Mouse (Mus musculus) gastrocnemius, adult 18-20 months (tissue): ENCODE measurements at regions not wholly inside any gene's neighbourhood (a gene's known extent, or its start where the extent isn't known, plus 50 kb on each side); places are given as distances from the start of the nearest gene placed in this dataset.

ENCODE experiments used
- DNase-seq: peaks from one replicate; pipeline ENCODE4 v3.0.0; 2021; ENCODE audit warnings: low spot score

DNA sequence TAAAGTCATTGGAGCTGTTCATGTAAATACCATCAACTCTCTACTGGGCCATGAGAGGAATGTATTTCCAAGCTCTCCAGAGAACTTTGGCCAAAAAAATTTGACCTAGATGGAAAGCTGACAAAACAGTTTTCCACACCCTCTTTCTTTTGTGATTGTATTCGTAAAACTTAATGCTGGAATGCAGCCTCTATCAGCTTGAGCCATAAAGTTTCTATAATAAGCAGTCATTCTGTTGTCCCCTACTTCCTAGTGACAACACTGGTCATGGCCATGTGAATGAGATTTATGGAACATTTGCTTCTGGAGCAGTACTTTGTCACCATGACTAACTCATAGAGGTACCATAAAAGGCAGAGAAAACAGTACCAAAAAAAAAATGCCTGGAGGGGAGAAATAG is 805.0 kb upstream of the Lrrc6 start:
- DNase-seq: no peak

DNA sequence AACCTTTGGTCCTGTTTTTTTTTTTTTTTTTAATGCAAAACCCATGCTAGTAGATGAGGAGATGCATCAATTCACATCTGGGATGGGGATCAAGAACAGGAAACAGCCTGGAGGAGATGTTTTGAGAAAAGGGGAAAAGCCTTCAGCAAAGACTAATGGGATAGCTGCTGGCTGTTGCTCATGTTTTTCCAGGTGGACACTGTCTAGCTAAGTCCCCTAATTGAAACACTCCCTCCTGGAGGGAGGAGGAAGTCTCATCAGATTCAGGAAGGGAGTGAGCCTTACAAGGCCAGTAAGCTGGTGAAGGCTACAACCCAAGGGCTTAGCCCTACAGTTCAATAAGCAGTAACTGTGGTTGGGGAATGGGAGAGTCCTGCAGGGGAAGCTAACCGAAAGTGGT is 803.1 kb upstream of the Lrrc6 start:
- no peak for DNase-seq

DNA sequence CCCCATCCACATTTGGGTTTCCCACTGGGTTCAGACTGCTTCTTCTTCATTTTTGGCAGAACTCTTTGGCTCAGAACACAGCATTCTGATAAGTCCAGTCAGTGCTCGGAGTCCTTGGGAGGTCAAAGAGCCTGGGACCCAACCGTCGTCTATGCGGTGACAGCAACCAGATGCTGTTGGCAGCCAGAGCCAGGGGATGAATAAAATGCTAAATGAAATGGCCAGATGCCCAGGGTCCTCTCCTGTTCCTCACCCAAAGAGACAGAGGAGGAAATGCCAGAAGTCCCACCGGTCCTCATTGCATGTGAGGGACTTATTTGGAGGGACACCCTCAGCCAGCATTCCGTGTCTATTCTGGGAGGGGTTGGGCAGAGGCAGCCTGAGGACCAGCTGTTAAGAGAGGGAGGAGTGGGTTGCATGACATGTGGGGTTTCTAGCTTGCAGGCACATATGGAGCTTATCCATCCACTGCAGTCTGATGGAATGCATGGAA is 801.2 kb upstream of the Lrrc6 start:
- peak; percentile 37 for DNase-seq

DNA sequence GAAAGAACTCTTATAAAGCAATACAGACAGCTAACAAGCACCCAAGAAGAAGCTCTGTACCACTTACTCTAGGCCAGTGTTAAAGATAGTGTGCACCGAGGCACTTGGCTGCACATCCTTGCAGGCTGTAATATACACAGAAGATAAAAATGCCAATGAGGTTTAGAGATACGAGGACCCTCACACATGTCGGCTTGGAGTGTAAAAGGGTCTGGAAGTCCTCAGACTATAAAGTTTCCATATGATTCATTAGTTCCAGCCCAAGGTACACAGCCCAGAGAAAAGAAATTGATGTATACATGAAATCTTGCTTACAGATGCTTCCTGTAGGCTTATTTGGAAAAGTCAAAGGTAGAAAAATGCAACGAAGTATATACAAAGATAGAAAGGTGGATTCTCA is 800.3 kb upstream of the Lrrc6 start:
- DNase-seq: no peak

DNA sequence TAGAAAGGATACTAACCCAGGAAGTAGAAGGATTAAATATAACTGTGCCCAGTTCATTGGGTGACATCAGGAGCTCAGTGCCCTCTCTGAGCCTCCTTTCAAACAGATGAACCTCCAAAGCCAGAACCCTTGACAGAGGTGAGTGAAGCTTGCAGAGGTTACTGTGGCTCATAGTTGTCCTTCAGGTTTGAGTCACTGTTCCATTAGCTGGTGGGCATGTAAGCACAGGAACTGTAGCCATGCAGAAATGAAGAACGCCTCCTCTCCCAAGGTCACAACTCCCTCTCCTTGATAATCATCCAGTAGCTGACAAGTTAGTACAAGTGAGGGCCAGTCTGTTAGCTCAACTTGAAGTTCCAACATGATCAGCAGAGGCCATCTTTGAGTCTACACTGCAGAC is 794.1 kb upstream of the Lrrc6 start:
- no peak for DNase-seq

DNA sequence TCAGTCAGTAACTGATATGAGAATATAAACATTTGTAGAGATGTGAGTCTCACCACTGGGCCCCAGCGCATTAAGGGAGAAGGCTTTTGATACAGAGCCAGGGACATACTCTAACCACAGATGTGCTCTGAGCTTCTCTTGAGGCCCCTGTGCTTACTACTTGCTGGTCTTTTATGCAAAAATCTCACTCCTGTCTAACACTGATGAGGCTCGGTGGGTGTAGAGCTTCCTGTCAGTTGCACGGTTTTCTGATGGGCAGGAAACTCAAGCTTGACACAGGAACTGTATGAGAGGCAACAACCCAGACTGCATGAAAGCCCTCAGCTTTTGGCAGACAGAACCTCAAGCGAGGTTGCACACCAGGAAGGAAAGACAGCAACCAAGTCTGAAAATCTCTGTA is 789.0 kb upstream of the Lrrc6 start:
- DNase-seq: no peak

DNA sequence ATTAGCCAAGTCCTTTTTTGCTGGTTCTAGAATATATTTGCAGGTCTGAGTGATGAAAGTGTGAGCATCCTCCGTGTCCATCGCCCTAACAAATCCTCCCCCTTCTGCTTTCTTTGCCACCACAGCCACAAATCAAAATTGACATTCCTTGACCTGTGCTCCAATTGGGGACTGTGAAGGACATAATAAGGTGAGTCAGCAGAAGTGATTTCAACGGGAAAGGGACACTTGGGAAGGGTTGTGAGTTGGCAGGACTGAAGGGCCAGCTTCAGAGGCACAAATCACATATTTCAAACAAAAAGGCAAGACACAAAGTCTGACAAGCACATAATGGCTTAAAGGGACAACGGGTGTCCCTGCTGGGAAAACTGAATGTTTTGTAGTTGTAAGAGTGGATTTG is 784.2 kb upstream of the Lrrc6 start:
- no peak for DNase-seq

DNA sequence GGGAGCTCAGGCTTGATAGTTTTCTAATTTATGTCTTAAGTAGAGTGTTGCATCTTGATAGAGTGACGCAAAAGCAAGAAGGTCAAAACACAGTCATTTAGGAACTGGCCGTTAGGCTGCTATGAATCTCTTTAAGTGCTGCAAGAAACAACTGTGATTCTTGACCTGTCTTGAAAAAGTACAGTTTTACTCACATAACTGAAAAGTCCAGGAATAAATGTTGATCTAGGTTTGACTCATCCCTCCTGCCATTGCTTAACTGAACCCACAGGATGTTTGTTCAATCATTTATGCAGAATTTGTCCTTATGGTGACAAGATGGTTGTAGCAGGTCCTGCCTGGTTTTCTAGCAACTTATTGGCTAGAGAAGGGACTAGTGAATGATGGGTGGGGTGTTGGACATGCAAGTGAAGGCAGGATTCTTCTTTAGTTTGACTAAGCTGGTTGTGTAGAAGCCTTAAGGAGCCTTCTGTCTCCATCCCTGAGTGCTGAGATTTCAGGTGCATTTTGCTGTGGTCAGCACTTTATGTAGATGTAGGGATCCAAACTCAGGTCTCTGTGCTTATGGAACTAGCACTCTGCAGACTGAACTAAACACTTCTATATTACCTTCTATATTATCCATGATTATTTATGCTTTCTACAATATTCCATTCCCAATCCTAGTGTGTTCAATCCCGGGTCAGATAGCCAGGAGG is 782.7 kb upstream of the Lrrc6 start:
- no peak for DNase-seq

DNA sequence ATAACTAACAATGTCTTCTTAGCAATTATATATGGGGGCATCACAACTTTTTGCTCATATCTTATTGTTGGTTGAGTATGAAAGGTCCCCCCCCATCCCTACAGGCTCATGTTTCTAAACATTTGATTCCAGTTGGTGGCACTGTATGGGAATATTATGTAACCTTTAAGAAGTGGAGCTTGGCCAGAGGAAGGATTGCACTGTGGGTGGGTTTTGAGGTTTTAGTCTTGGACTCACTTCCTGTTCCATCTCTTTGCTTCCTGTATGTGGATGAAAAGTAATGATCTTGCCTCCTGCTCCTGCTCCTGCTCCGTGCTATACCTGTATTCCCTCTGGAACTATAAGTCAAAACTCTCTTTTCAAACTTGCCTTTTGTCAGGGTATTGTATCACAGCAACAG is 778.2 kb upstream of the Lrrc6 start:
- DNase-seq: no peak

DNA sequence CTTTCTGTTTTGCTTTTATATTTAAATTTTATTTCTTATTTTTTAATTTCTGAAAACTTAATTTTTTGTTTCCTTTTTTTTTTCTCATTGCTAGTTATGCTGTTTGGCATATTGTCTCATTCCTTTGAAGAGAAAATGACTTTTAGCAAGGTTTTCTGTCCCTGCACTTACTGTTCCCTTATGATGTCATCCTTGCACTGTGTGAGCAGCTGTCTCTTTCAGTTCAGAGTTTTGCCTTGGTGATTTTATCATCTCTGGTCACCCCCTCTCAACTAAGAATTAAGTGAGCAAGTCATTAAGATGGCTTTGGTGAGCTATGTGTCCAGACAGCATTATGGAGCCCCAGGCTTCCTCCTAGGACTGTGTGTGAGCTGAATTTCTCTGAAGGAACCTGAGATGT is 774.3 kb upstream of the Lrrc6 start:
- no peak for DNase-seq

DNA sequence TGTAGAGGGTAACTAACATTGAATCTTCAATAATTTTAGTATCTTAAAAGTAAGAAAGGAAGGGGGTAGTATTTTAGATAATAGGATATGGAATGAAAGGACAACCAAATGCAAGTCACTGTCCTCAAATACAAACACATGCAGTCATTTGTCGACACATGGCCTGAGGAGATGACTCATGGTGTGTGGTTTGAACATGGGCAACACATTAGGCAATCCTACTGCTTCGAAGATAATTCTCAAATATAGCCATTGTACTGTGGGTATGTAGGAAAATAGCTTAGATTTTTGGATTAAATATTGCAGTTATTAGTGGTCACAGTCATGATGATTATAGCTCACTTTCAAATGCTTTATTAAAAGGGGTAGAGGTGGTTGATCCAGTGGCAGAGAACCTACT is 771.7 kb upstream of the Lrrc6 start:
- DNase-seq: no peak

DNA sequence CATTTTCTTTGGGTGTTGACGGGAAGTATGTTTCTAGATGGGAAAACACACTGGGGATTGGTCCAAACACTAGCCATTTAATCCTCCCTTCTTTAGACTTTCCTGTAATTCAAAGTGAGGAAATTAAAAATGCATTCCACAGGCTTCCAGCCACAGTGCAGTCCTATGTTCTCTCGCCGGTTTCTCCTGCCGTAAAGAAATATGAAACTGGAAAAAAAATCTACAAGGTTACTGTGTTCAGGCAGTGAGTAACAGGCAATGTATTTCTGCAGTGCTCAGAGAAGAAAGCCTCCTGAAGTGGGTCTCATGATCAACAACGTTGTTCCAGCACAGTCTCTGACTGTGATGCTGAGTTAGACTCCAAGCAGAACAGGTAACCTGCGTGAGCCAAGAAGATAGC is 763.0 kb upstream of the Lrrc6 start:
- DNase-seq: no peak

DNA sequence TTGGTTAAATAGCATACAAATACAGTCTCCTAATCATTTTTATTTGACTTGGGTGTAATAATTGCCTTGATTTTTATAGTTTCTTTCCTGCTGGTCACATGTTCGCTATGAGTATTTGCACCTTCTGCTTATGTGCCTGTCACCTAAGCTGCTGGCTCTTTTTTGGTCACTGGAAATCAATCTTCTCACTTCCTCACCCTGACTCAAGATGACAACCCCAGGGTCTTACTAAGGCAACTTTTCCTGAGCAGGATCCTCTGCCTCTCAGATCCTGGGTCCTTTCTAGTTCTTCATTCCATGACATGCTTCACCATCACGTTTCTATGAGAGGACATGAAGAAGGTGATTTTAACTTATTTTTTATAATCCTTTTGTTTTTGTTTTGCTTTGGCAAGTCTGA is 762.6 kb upstream of the Lrrc6 start:
- no peak for DNase-seq

DNA sequence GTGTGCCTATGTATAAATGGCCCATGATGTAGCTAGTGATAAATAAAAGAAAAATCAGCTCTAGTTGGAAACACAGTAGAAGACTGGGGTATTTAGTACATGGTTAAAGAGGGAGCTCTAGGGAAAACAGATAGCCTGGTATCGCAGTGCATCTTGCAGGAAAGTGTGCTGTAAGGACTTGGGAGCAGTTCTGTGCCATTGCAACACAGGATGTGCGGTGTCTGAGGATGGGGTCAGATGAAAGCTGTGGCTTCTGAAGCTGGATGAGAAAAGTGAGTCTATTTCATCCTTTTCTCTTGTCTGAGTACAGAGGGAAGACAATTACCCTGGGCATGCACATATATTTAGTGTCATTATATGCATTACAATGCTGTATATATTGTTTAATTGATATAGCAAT is 761.6 kb upstream of the Lrrc6 start:
- DNase-seq: no peak

DNA sequence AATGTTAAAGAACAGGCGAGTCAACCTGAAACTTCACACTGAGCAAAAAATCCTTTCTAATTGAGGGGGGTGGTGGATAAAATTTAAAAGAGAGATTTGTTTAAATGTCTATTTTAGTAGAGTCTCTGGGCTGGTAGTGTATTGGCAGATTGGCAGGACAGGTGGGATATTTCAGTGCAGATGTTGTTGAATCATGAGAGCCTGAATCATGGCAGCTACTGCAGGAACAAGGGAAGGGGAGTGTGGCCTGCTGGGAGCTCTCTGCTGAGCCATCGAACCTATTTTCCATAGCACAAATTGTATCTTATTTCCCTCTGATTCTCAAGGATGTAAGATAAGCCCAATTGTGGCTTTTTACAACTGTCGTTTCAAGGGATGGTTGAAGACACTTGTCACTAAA is 760.0 kb upstream of the Lrrc6 start:
- no peak for DNase-seq

DNA sequence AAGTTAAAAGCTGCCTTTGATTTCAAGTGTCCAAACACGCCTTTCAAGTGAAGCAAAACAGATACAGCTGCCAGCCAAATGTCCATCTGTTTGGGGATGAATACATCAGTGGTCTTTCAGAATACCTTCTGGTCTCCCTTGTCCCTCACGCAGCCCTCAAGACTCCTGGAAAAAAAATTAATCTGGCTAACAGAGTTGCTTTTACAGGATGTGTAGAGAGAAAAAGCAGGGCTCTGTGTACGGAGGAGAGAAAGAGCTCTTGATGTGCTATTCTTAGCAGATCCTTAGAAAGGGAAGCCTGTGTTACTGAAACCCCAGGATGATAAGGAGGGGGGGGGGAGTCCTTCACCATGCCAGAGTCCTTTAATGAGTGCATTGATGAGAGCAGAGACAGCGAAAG is 748.4 kb upstream of the Lrrc6 start:
- no peak for DNase-seq

DNA sequence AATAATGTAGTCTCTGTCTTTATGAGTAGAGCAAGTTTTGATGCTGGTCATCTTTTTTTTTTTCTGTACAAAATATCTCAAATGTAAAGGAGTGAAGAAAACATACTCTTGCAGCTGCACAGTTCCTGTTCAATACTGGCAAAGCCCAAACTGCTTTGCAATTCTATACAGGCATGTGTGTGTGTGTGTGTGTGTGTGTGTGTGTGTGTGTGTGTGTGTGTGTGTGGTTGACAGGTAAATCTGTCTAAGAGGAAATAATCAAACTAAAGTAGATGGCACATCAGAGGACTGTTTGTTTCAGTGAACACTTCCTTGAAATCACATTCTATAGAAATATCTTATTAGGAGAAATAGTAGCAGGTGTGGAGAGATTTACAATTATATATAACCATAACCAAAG is 747.8 kb upstream of the Lrrc6 start:
- DNase-seq: no peak

DNA sequence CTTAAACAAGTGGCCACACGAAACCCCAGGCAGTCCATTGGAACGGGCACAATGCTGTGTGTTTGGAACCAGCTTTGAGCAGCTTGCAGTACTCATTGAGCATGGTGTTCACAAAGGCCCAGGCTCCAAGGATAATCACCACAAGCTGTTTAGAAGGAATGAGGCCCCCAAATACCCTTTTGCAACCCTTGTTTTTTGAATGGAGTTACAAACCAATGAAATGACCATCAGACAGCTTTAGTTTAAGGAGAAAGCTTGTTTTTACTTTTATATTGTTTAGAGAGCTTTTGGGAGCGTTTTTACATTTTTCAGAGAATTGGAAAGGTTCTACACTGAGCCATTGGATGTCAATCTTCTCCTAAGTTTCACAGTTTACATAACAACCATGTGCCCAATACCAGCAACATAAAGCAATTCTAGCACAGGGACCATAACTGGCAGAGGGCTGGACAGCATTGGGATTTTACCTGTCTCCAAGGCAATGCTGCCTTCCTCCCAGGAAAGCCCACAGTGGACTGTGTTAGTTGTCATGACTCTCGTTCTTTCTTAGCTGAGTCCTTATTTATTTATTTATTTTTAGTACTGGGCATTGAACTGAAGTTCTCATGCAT is 745.1 kb upstream of the Lrrc6 start:
- DNase-seq: no peak

DNA sequence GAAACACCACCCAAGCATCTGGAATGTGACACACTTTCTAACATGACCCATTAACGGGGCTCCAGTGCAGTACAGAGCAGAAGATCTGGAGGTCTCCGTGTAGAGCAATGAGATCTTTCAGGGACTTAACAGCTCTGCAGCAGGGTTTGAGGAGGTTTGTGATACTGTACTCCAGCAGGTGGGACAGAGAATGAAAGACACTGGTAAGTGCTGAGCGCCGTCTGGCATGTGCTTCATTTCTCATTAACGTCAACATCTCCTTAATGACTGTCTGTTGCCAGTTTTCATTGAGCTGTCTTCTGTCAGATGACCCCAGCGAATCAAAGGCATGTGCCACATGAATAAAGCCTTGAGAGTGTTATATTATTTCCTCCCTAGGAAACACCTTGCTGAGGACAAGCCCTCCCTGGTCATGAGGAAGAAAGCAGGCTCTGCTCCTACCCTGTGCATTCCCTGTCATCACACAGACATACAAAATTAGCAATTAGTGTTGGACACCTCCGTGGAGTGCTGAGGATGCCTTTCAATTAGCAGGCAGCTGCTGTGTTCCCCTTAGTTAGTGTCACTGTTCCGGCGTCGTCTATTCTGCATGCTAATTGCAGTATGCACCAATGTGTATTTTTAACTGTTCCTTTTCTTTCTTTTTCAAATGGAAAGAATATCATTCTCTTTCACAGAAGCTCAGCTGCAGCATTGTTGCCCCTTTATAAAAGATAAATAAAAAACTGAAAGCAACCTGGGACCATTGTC is 744.4 kb upstream of the Lrrc6 start:
- no peak for DNase-seq

DNA sequence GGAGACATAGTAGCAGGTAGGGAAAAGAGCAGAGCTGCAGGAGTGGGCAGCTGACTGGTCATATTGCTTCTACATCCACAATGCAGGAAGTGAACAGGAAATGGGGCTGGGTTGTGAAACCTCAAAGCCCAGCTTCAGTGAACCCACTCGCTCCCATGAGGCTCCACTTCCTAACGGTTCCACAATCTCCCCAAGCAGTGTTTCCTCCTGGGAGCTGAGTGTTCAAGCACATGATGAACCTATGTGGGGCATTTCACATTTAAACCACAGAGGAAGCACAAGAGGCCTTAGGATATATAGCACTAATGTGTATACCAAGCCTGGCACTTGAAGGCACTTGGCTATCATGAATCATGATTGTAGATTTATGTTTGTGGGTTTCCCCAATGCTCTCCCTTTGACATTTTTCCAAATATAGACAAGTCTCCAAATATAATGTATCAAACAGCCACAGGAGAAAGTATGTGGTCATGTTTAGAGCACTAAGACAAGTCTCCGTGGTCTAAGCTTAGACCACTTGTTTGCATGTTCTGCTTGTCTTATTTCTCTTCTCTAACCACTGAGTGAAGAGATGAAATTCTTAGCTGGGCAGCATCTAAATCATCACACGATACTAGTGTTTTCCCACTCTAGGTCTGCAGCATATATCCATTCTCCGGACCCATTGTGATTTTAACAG is 734.5 kb upstream of the Lrrc6 start:
- no peak for DNase-seq

DNA sequence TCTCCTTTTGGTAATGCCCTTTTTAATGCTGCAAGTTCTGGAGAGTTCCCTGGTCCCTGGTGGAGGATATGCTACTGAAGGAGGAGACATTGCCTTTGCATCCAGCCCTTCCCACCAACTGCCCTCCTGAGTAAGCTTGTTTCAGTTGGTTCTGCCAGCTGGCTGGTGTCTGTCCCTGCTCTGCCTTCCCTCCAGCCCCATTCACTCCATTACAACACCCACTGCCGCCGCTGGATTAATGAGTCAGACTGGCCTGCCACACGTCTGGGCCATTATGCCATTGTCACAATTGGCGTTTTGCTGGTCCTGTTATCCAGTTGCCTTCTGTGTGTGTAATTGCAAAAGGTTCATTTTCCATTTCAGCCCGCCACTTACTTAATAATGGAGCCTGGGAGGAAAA is 728.6 kb upstream of the Lrrc6 start:
- no peak for DNase-seq

DNA sequence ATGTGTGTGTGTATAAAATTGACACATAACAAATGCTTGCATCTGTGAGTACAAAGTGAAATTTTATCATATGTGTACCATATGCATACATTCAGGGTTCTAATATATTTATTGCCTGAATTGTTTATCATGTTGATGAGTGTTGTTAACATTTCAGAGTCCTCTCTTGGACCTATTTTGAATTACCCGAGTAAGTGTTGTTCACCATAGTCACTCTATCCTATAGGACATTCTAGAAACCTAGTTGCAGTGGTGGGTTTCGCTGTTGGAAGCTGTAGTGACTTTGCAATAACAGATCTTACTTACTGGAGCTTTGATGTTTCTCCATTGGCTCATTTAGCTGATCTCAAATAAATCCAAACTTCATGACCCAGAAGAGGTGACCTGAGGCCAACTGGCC is 727.9 kb upstream of the Lrrc6 start:
- DNase-seq: no peak
